Mouse (Mus musculus) ES-CJ7 (cell line): Measurements from ENCODE around the gene Col12a1.
"Not testable (repeated sequence)": the region's sequence is repeated elsewhere in the genome, so short reads cannot be mapped to it uniquely, and the experiment has no call there.

Experiments used
- DNase-seq: peaks from one replicate; pipeline ENCODE4 v3.0.0; 2011; ENCODE audit warnings: low read depth, low spot score

Gene Col12a1

DNA sequence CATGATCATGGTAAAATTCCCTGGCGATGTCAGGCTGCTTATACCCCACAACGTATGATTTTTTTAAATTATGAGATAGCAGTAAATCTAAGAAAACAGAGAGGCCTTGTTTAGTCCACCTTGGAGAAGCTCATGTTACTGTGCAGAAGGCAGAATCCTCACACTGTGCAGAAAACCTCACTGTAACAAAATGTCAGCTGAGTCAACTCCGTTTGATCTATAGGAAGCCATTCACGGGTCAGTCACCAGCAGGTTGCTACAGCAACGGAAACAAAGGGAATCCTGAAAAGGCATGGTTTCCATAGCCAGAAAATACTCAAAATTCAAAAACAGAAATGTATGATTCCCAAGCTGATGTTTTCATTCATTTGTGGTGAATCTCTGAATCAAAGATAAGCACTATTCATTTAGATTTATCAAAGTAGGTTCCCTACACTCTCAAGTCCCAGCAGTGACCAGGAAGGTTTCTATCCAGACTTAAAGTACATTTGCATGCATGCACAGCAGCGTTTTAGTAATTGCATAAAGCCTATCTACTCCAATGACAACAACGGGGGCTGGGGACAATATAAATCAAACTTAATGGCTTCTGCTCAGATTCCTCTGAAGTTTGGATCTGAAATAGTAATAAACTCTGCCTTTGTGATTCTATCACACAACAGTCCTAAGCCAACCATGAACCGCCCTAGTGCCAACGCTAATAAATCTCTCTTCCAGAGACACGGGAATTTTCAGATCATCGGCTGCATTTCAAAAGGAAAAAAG, 28.7 kb downstream of the Col12a1 start:
- DNase-seq, result no peak

DNA sequence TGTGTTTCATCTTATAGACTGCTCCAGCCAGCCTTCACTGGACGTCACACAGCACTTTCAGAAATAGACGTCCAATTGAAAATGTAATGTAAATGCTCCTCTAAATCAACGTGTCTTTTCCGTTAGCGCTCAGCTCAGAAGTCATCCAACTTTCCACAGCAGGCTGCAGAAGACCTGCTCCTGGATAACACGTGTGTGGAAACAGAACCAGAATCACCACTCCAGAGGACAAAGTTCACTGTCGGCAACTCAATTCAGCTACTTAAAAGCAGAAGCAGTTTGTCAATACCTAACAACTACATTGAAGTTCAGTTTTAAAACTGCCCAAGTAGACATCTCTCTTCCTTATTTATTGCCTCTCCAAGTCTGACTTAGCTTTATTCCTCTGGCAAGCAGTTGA, 29.3 kb downstream of the Col12a1 start:
- DNase-seq, result no peak

DNA sequence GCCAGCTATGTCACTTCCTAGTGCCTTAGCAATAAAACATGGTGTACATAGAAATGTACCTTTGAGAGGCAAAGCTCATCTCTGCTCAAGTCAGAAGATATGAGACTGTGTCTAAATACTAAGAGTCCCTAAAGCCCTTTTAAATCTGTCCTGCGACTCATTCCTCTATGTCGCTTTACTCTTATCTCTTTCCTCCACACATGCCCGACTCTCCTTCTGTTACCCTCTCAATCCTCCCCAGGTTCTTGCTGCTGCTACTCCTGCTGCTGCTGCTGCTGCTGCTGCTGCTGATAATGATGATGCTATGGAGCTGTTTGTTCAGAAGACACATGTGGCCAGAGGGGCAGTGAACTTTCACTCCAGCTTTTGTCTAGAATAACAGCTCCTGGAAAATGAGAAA, 31.4 kb downstream of the Col12a1 start:
- no peak for DNase-seq

DNA sequence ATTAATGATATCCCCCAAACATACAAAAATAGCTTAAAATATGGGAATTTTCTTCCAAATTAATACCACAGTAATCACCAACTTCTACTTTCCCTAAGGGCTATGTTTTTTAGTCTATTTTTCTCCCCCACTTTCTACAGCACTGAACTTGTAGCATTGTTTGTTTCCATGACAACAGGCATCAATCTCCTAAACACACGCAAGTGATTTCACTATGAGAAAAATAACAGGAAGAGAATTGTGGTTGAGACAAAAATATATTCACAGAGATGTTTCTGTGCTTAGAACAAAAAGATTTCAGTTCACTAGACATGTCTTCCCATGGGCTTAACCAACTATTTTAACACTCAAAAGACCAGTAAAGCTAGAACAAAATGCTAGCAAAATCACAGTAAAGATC, 32.6 kb downstream of the Col12a1 start:
- DNase-seq, result no peak

DNA sequence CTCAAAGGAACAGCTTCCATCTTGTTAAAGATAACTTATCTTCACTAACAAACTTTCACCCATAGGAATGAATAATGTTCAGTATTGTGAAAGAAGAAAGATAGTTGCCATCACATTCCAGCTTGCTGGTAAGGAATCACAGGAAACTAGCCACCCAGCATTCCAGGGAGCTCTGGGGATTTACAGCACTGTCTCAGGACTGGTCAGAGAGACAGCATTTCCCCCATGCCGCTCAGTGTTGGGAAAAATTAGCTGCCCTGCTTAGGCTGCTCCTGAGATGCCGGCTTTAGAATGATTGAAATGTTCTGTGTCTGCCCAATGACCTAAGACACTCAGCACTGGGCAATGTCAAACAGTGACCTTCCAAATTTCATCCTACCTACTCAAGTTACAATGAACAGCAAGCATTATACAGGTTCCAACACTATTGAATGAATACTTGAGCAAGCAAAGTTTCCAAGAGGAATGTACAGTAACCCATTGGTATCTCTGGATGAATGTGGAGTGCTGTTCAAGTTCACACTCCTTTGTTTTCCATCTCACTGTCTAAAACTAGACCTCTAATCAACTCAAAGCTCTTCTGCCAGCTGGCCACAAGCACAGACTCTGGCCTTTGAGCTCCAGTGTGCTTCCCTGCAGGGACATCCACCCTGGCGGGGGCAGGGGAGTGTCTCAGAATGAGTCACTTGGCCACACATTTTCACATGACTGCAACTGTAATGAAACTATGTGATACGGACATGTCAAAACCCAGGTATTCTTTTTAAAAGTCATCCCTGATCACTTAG, 38.0 kb downstream of the Col12a1 start:
- no peak for DNase-seq

DNA sequence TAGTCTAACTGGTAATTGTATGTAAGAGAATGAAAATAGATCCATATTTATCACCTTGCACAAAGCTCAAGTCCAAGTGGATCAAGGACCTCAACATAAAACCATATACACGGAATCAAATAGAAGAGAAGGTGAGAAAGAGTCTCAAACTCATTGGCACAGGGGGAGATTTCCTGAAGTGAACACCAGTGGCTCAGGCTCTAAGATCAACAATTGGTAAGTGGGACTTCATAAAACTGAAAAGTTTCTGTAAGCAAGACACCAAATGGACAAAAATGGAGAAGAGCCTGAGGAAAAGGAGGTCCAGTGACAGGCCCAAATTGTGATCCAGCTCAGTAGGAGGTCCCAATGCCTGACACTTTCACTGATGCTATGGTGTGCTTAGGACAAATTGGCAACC, 49.8 kb downstream of the Col12a1 start:
- not testable (repeated sequence) for DNase-seq

DNA sequence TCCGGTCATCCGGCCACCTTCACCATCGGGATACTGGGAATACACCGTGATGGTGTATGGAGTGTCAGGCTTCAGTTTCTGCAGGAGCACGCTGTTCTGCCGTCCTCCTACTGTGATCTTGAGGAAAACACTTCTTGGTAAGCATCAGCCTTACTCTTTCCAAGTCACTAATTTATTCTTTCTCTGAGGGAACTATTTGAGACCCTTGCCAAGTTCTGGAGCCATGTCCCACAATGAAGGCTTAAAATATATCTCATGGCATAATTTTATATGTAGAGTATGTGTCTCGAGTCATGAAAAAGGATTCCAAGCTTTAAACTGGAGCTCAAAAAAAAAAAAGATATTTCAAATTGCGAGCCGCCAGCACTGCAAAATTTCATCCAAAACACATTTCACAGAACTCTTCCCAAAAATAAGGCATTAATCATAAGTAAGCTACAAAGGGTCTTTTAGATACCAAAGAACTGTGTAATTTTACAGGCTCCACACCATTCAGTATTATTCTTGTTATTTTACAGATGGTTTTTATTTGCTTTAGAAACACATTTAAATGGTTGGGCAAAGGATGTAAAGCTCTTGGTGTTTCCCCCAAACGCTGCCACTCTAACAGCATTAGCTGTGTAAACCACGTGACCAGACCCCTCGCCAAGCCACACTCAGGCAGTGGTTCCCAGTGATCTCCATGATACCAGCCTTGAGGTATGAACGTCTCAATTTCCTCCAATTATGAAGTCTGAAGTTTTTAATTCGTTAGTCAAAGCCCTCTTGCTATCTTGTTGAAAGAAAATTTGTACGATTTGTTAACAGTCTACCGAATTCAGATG, 65.1 kb downstream of the Col12a1 start:
- DNase-seq, result no peak

DNA sequence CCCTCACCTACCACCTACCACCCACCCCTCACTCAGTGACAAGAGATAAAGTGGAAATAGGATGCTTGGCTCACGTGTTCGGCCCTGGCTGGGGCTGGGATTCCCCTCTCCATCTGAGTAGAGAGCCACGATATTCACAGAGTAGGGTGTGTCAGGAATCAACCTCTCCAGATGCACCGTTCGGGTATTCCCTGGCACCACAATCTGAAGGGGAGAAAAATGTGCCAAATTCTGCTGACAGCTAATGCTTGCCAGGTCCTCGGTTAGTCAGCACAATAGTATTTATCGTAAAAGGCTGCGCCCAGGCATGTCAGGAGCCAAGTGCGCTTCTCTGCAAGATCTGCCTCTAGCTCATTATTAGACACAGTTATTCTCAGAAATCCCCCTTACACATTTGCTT, 70.0 kb downstream of the Col12a1 start:
- DNase-seq, result no peak

DNA sequence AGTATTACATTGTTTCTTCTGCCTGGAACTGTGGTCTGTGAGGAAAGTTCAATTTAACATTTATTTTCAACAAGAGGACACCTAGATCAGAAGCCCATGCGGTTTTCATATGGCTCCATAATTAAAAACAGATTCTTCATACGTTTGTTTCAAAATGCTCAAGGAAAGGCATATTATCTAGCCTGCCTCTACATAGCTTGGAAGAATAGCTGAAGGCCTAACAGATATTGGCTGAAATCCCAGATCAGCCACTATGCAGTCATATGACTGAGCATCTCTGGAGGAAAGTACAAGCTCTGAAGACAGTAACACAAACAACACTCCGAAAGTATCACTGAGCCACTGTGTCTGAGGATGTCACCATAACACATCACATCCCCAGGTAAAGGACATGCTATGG, 72.9 kb downstream of the Col12a1 start:
- no peak for DNase-seq

DNA sequence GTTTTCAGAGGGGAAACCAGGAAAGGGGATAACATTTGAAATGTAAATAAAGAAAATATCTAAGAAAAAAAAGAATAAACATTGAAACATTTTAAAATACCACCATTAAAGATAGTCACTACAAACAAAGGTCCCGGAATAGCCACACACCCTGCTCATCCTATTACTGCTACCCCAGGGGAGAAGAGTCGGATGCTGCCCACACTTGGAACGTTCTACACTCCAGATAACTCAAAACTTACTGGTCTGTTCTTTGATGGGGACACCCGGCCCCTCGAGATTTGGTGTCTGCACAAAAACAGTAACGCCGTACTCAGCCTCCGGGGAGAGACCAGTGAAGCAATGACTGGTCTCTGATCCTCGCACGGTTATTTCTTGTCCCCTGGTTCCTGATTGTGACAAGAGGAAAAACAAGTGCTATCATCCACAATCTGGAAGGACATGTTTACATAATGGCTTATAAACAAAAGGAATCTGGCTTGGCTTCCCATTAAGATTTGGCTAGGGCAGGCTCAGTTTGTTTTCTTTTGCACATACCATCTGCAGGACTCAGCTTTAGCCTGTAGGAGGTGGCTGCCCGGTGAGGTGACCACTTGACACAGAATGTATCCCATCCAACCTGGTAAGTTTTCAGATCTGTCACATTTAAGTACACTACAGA, 79.1 kb downstream of the Col12a1 start:
- DNase-seq, result no peak

DNA sequence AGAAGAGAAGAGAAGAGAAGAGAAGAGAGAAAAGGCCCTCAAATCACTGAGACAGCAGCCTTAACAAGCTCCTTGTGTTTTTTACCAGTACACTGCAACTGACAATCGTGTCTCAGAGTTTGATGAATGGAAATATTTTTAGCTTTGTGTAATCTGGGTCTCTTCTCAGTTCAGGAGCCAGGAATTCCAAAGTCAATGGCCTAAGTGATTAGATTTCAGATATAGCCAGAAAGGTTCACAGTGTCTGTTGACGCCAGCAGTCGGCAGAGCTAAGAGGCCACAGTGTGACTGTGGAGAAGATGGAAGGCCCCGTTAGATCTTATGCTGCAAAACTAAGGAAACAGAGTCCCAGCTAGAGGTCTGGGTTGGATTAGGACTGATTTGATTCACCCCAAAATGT, 80.8 kb downstream of the Col12a1 start:
- no peak for DNase-seq

DNA sequence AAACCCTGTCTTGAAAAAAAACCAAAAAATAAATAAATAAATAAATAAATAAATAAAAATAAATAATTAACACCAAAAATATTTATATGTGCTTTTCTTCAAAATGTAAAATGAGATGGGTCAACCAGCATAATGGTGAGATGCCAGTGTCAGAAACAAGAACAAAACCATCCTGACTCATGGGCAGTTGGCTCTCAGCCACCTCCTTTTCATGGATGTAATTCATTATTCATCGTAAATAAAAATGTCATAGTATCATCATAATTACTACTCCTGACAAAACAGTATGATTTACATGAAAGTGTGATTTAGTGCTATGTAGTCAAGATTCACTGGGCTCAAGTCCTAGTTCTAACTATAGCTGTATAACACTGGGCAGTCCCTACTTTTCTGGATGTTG, 84.6 kb downstream of the Col12a1 start:
- no peak for DNase-seq

DNA sequence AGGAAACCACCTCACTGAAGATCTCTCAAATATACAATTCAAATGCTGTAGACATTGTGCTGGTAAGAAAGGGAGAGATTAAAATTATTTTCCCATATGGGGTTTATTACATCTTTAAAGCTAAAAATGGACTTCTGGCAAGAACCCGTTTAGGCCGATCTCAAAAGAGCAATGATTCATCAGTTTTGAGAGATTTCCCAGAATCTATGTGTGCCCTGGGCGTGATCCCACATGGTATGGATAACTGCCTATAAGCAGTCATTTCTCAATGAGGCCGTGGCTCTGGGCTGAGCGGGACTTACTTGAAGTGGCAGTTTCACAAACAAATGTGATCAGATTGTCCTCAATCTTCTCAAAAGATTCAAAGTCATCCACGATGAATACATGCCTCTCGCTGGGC, 87.4 kb downstream of the Col12a1 start:
- no peak for DNase-seq

DNA sequence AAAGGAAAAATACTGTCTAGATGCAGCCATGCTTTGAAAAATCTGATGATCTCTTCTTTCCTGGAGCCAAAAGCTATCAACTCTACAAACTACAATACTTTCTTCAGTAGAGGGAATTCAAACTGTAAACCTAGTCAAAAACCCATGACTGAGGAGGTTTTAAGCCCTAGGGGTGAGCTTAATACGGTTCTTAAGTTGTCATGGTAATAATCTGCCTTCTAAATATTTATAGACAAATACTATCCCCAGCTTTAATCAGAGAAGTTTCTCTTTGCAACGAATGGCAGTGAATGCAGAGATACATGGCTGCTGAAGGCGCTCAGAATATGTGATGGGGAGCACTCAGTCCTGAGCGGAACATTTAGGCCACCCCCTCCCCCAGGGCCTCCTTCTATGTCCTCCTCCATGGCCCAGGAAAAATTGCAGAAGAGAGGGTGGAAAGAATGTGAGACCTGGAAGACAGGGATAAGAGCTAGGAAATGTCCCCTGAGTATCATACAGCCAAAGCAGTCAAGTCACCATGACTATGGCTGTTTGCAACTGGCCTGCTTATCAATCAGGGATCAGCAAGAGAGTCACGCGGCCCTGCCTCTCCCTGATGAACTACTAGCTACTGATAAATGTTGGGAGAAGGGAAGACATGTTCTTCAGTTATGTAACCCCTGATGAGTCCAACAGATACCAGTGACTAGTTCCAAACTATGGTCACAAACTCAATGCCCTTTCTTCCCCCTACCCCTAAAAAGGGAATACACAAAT, 99.6 kb downstream of the Col12a1 start:
- no peak for DNase-seq

DNA sequence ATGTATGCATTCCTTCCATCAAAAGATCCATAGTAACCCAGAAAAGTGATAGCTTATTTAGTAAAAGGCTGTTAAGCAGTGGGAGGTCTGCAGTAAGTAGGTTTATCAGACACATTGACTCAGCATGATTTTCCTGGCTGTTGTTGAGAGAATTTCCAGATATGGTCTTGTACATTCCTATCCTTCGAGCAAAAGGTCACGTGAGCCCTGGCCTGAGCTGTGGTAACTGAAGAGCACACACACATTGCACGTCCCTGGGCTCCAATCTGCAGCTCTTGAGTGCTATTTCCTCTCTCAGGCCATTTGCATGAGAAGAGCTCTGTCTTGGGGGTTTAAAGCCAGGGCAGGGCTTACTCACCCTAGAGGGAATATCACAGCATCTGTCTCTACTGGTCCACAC, 101.3 kb downstream of the Col12a1 start:
- DNase-seq, result peak; percentile 82

DNA sequence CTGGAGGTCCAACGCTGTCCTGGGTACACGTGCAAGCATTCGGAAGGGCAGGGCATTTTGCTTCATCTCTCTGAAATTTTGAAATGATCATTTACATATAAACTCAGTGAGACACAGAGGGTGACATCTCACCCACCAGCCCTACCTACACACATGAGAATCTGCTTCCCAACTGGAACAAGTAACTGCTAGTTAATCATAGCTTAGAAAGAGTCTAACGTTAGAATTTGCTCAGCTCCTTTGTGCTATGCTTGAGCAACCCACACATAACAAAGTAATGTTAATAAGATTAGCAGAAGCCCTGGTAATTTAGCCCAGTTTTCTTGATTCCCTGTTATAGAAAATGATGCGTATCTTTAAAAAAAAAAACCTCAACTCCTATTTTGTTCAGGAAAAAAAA, 102.6 kb downstream of the Col12a1 start:
- no peak for DNase-seq

DNA sequence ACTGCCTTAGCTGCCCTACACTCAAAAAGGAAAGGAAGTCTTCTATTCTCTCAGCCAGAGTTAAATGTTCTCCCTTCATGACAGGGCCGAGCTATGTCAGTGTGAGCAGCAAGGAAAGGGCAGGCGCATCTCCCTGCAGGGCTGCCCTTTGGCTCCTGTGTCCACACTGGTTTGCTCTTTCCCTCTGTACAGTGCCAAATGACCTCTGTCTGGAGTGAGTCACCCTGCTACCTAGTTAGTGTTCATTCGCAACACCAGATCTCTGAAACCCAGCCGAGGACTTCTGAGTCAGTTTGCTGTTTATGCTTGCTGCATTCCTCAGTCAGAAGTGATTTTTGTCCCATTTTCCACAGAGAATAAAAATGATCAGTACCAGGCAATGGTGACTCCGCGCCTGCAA, 108.3 kb downstream of the Col12a1 start:
- no peak for DNase-seq

DNA sequence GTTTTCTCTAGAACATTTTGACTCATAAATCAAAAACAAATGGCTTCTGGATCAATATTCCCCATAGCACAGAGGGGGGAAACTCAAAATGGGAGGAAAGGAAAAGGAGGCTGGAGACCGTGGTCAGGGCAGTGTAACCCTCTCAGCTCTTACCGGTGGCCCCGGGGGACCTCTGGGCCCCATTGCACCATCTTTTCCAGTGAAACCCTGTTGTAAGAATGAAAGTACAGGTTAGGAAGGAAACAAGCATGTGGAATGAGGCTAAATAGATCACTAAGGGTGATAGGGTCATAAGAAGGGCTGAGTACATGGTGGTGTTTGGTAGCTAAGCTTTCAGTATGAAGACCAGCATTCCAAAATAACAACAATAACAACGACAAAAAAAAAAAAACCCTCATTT, 109.0 kb downstream of the Col12a1 start:
- DNase-seq, result no peak

DNA sequence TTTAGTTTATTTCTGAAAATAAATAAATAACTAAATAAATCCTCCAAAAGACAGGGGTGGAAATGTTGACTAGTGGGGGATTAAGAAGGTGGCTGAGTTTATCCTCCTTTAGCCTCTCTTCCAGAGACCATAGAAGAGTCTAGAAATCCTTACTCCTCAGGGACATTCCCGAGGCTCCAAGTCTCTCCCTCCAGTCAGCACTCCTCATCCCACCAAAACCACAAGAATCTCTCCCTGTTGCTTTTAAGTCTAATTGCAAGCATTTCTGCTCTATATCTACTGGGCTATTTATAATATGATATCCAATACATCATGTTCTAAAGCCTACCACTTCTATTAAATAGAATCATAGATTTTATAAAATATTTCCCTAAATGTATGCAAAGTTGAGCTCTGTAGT, 109.8 kb downstream of the Col12a1 start:
- DNase-seq, result no peak

DNA sequence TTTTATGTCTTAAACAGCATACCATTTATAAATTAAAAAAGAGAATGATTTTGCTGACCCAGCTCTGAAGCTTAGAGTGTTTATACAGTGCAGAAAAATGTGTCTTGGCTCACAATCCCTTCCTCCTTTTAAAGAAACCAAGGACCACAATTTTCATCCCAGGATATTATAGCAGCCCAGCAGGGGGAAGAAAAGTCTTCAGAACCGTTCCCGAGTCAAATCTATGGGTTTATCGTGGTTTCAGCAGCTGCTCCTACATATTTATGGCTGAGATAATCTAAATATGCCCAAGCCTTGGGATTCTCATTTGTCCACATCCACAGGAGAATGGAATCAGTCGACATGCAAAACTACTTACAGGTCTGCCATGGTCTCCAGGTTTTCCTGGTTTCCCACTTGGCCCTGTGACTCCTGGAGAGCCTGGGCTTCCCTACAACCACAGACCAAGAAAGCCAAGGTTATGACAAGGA, 110.5 kb downstream of the Col12a1 start:
- no peak for DNase-seq

DNA sequence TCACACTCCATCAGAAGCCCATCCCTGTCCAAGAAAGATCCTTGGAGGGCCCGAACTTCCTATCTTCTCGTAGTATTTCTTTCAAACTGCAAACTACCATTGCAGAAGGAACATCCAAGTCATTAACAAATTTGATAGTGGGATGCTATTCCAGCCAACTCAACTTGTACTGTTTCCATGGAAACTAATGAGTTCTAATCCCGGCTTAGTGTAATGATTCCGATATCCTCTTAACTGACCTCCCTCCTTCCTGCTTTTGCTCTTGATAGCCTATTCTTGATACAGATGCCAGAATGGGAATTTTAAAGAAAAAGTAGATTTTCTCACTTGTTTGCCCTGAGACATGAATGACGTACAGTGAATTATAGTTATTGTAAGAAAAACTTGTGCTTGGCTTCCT, 112.5 kb downstream of the Col12a1 start:
- DNase-seq, result no peak
